Mouse (Mus musculus) heart, postnatal 0 days (tissue): Measurements from ENCODE around the gene Oxnad1. TPM values are rescaled to one million over a fixed set of nuclear protein-coding genes. Genes with fewer than 3 reads are reported as not detected.

Source experiments
- ATAC-seq: fragments of 200-750 bp; cut with Nextera tagmentation; 2 replicates; pipeline ENCODE4 v1.8.0; 2017; ENCODE audit warnings: low read depth, moderate number of reproducible peaks, moderate library complexity; ENCODE audit not compliant: insufficient read depth
- DNase-seq: peaks from one replicate; pipeline ENCODE4 v3.0.0-alpha.2; 2016; ENCODE audit warnings: low spot score
- H3K27ac ChIP-seq: fragments of 300-500 bp; sonication (generic); 2 replicates; pipeline ENCODE4 v1.5.1; 2014; ENCODE audit warnings: low read depth, mild to moderate bottlenecking
- H3K27me3 ChIP-seq: fragments of 300-500 bp; sonication (generic); 2 replicates; pipeline ENCODE4 v1.6.1; 2014; ENCODE audit warnings: low read length, mixed read lengths; ENCODE audit not compliant: control insufficient read depth, insufficient read depth
- H3K36me3 ChIP-seq: fragments of 300-500 bp; sonication (generic); replicated peaks from 2 replicates; pipeline ENCODE4 v1.6.1; 2014; ENCODE audit warnings: low read length, mixed read lengths; ENCODE audit not compliant: control insufficient read depth, insufficient read depth
- H3K4me1 ChIP-seq: fragments of 300-500 bp; sonication (generic); 2 replicates; pipeline ENCODE4 v1.6.1; 2014; ENCODE audit warnings: antibody characterized with exemption; ENCODE audit not compliant: control insufficient read depth, insufficient read depth
- H3K4me2 ChIP-seq: fragments of 300-500 bp; sonication (generic); 2 replicates; pipeline ENCODE4 v1.6.1; 2014; ENCODE audit warnings: low read depth, mild to moderate bottlenecking, low read length, moderate library complexity
- H3K4me3 ChIP-seq: fragments of 300-500 bp; sonication (generic); 2 replicates; pipeline ENCODE4 v1.5.1; 2014; ENCODE audit warnings: low read depth, low read length
- H3K9ac ChIP-seq: fragments of 300-500 bp; sonication (generic); replicated peaks from 2 replicates; pipeline ENCODE4 v1.6.1; 2014; ENCODE audit warnings: low read depth, low read length, mixed read lengths
- H3K9me3 ChIP-seq: fragments of 300-500 bp; sonication (generic); replicated peaks from 2 replicates; pipeline ENCODE4 v1.6.1; 2016; ENCODE audit warnings: low read length; ENCODE audit not compliant: control insufficient read depth
- CTCF ChIP-seq: IDR thresholded peaks from 2 replicates; pipeline ENCODE4 v1.5.1; 2016; ENCODE audit warnings: antibody characterized with exemption, control low read depth, low read depth
- EP300 ChIP-seq: IDR thresholded peaks from 2 replicates; pipeline ENCODE4 v1.6.1; 2016; ENCODE audit warnings: antibody characterized with exemption, low read depth
- WGBS: fragments of 180-500 bp; shearing (Covaris S2); extraction: QIAGEN DNeasy Blood & Tissue Kit; methylation state at CpG from one replicate; pipeline ENCODE4 v1.1.7; 2014; 5-methylcytosine and 5-hydroxymethylcytosine counted together
- polyA plus RNA-seq: library from polyadenylated mRNA; unstranded; fragments of >200 nt; fragmentation: Nextera tagmentation; extraction: Ambion mirVana; gene quantifications from 2 replicates; pipeline ENCODE4 v1.2.1, GENCODE M21; 2015
- total RNA-seq: library from RNA; depleted of rRNA; stranded (reverse); fragments of >200 nt; gene quantifications from 2 replicates; pipeline ENCODE4 v1.2.3, GENCODE M21; 2014; ENCODE audit warnings: low replicate concordance

Gene Oxnad1
- total and polyA plus RNA-seq, 2 experiments from 2014 or later: 48.4 to 85.5 TPM

DNA sequence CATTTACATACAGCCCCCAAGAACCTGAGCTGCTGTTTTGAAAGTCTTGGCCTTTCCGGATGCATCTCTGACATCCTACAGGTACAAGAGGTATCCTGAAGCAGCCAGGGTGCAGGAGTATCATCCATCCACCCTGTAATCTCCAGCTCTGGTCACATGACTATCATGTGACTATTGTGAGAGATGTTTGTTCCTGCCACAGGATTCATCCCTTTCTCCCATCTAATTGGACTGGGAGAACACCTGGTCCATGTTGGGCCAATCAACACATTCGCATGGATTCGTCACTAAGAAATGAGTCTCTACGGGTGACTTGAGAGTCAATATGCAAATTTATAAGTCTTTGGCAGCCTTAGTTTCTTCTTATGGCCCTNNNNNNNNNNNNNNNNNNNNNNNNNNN is 23.8 kb upstream of the Oxnad1 start:
- no peaks in the 10 kb centered on the region for H3K27me3 ChIP-seq
- TF ChIP-seq EP300 (no peak), CTCF (no peak)
- WGBS: 85% methylated on average over 4 of the region's 4 CpGs
- H3K4me3 ChIP-seq: no peak overlapping the region
- no peaks in the 10 kb centered on the region for H3K36me3 ChIP-seq
- H3K27ac ChIP-seq: no peak overlapping the region
- no peak overlapping the region for H3K4me2 ChIP-seq
- ATAC-seq (no peak), DNase-seq (no peak)
- no peak overlapping the region for H3K9ac ChIP-seq
- H3K4me1 ChIP-seq: no peaks in the 10 kb centered on the region
- H3K9me3 ChIP-seq: peaks cover 11% of the 10 kb centered on the region

DNA sequence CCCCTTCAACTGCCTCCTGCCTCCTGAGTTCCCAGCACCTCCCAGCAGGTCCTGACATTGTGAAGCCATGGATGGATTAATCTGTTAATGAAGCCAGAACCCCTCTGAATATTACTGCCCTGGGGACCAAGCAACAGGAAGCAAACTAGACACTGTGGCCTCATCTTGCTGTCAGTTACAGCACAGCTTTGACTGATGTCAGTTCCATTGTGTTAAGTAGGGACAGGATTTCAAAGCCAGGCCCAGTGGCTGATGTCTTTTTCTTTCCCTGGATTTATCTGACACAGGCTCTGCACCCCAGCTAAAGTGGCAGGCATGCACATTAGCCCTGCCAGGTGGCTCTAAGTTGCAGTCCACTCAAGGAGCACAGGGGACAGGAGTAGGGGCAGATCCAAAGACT is 12.4 kb upstream of the Oxnad1 start:
- ATAC-seq (0 out of 2 replicates have a peak, but pooled peaks have one; percentile 2), DNase-seq (no peak)
- H3K9me3 ChIP-seq: no peaks in the 10 kb centered on the region
- H3K27ac ChIP-seq: peak overlapping the region; percentile 81
- H3K4me1 ChIP-seq: peaks cover 19% of the 10 kb centered on the region; the same call in 1 of the 2 replicates
- no peaks in the 10 kb centered on the region for H3K36me3 ChIP-seq
- no peaks in the 10 kb centered on the region for H3K27me3 ChIP-seq
- no peak overlapping the region for H3K4me3 ChIP-seq
- H3K9ac ChIP-seq: no peak overlapping the region
- no peak overlapping the region for H3K4me2 ChIP-seq
- TF ChIP-seq CTCF (no peak), EP300 (no peak)

GRCm38 (mm10) chr14:32073211-32073685 is 11.9 kb upstream of the Oxnad1 start:
- 5% methylated on average over 8 of the region's 8 CpGs for WGBS
- Histone ChIP-seq H3K36me3 (no peaks in the 10 kb centered on the region), H3K27me3 (no peaks in the 10 kb centered on the region), H3K4me1 (peaks cover 19% of the 10 kb centered on the region; the same call in 1 of the 2 replicates), H3K4me3 (no peak overlapping the region), H3K27ac (peak overlapping the region; percentile 81), H3K4me2 (no peak overlapping the region), H3K9ac (no peak overlapping the region), H3K9me3 (no peaks in the 10 kb centered on the region)
- TF ChIP-seq EP300 (peak; percentile 20; the same call in 1 of the 2 replicates), CTCF (no peak)
- ATAC-seq: peak; percentile 87
- peak; percentile 89 for DNase-seq

GRCm38 (mm10) chr14:32073901-32074300 is 11.3 kb upstream of the Oxnad1 start:
- Histone ChIP-seq H3K9me3 (no peaks in the 10 kb centered on the region), H3K4me1 (peaks cover 19% of the 10 kb centered on the region; the same call in 1 of the 2 replicates), H3K27ac (peak overlapping the region; percentile 81), H3K4me3 (no peak overlapping the region), H3K36me3 (no peaks in the 10 kb centered on the region), H3K27me3 (no peaks in the 10 kb centered on the region), H3K9ac (no peak overlapping the region), H3K4me2 (no peak overlapping the region)
- no peak for ATAC-seq
- WGBS: 44% methylated on average over 7 of the region's 7 CpGs
- no peak for DNase-seq
- no peak for TF ChIP-seq CTCF
- no peak for TF ChIP-seq EP300

DNA sequence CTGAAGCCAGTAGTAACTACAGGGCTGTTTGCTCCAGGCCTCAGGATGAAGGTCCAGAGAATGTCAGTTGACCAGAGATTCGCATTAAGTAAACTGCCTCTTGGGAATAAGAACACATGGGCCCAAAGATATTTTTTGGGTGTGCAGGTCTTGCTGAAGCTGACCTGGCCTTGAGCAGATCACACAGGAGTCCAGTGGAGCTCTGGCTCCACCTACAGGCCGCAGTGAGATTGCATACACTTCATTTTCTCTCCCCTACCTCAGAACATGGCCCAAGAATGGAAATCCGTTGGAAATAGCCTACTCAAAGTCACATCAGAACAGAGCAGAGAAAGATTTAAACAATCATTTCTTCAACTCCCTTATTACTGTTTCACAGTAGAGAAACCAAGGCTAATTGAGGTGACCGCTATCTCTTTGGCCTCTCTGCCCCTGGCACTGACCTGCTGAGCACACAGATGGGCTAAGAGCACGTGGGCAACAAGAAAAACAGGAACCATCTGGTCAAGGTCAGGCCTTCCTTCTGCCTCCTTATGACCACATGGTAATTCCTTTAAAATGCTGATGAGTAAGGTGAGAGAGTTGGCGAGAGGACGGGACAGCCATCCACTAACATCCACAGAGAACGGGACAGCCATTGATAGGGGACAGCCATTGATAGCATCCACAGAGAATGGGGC is 8.1 kb upstream of the Oxnad1 start:
- Histone ChIP-seq H3K36me3 (peaks cover 16% of the 10 kb centered on the region), H3K27ac (no peak overlapping the region), H3K9me3 (no peaks in the 10 kb centered on the region), H3K4me3 (no peak overlapping the region), H3K4me1 (peaks cover 19% of the 10 kb centered on the region; the same call in 1 of the 2 replicates), H3K27me3 (no peaks in the 10 kb centered on the region), H3K9ac (no peak overlapping the region), H3K4me2 (no peak overlapping the region)
- ATAC-seq (peak; percentile 37; the same call in 1 of the 2 replicates), DNase-seq (peak; percentile 50)
- TF ChIP-seq CTCF: peak; percentile 97
- TF ChIP-seq EP300: no peak
- WGBS: 45% methylated on average over 8 of the region's 8 CpGs
